Mouse (Mus musculus) ES-E14 (cell line): ENCODE measurements around the gene Vegfd. TPM values are rescaled to one million over a fixed set of nuclear protein-coding genes. Genes with fewer than 3 reads are reported as not detected.

ENCODE experiments used
- DNase-seq: peaks from one replicate; pipeline ENCODE4 v3.0.0-alpha.2; 2013; ENCODE audit warnings: low read depth, low spot score
- H3K27ac ChIP-seq: 2 replicates; pipeline ENCODE4 v1.5.1; 2012; ENCODE audit warnings: low read depth, mild to moderate bottlenecking, low read length, moderate library complexity, mixed read lengths; ENCODE audit not compliant: poor library complexity, insufficient read depth, severe bottlenecking
- H3K36me3 ChIP-seq: 2 replicates; pipeline ENCODE4 v1.6.1; 2012; ENCODE audit warnings: mild to moderate bottlenecking, low read length, moderate library complexity, mixed read lengths; ENCODE audit not compliant: control insufficient read depth, poor library complexity, insufficient read depth, severe bottlenecking
- H3K4me1 ChIP-seq, 2 experiments: fragments of 150-350 bp in 1 of 2; sonication (generic) in 1 of 2; 2 replicates each; pipeline ENCODE4 v1.6.1; 2012; ENCODE audit warnings: low read length in 2 of 2, mild to moderate bottlenecking in 1 of 2, mixed read lengths in 1 of 2; ENCODE audit not compliant: control insufficient read depth in 2 of 2, insufficient read depth in 2 of 2, poor library complexity in 1 of 2
- H3K4me3 ChIP-seq, 2 experiments: fragments of 150-350 bp in 1 of 2; sonication (generic) in 1 of 2; 2 replicates each; pipeline ENCODE4 v1.5.1; 2012; ENCODE audit warnings: low read length in 2 of 2, low read depth in 1 of 2, mild to moderate bottlenecking in 1 of 2, mixed read lengths in 1 of 2; ENCODE audit not compliant: insufficient read depth in 1 of 2, poor library complexity in 1 of 2, severe bottlenecking in 1 of 2
- H3K9ac ChIP-seq: 2 replicates; pipeline ENCODE4 v1.6.1; 2012; ENCODE audit warnings: low read depth, mild to moderate bottlenecking, low read length, mixed read lengths; ENCODE audit not compliant: poor library complexity, insufficient read depth, severe bottlenecking
- H3K9me3 ChIP-seq: fragments of 150-350 bp; sonication (generic); 2 replicates; pipeline ENCODE4 v1.6.1; 2012; ENCODE audit warnings: low read depth, mild to moderate bottlenecking, low read length; ENCODE audit not compliant: control insufficient read depth, insufficient read depth
- CHD2 ChIP-seq: IDR thresholded peaks from 2 replicates; pipeline ENCODE4 v1.6.1; 2014; ENCODE audit warnings: mild to moderate bottlenecking, low read depth, low read length, inconsistent platforms
- HCFC1 ChIP-seq: IDR thresholded peaks from 2 replicates; pipeline ENCODE4 v1.6.1; 2012; ENCODE audit warnings: low read length, inconsistent platforms, borderline replicate concordance; ENCODE audit not compliant: insufficient read depth
- MAFK ChIP-seq: IDR thresholded peaks from 2 replicates; pipeline ENCODE4 v1.6.1; 2014; ENCODE audit warnings: mild to moderate bottlenecking, low read depth, low read length, inconsistent platforms; ENCODE audit not compliant: insufficient read depth
- ZC3H11A ChIP-seq: IDR thresholded peaks from 2 replicates; pipeline ENCODE4 v1.6.1; 2012; ENCODE audit warnings: low read depth, mild to moderate bottlenecking, inconsistent platforms, low read length, borderline replicate concordance
- ZNF384 ChIP-seq: IDR thresholded peaks from 2 replicates; pipeline ENCODE4 v1.6.1; 2012; ENCODE audit warnings: low read depth, low read length, inconsistent platforms
- in situ Hi-C, 2 experiments: fragments of 600-800 bp; cut with MboI; formaldehyde crosslinking; loops; one replicate each; pipeline ENCODE4 v1.15.1; 2025; ENCODE audit warnings: low sequenced_read_pairs in 2 of 2, inconsistent platforms in 1 of 2; ENCODE audit not compliant: unreplicated experiment in 2 of 2
- total RNA-seq: library from RNA; depleted of rRNA; stranded (reverse); fragments of 300-350 nt; gene quantifications from 2 replicates; pipeline ENCODE4 v1.2.3, GENCODE M21; 2012; rRNA removed

The Vegfd gene
- total RNA-seq, result 0.63 and 0.76 TPM in 2 replicates

- in situ Hi-C loops, result no loop called here
Measured at GRCm38 (mm10) chrX:164373081-164373480, at the start of gene Vegfd. TSS of gene Vegfd (plus strand) at chrX:164373378.

GRCm38 (mm10) chrX:164323391-164323913 lies 49.7 kb upstream of the Vegfd start:
- H3K9me3 ChIP-seq, result no peaks in the 10 kb centered on the region
- no peaks in the 10 kb centered on the region for H3K36me3 ChIP-seq
- H3K9ac ChIP-seq, result no peak overlapping the region
- H3K4me1 ChIP-seq, result no peaks in the 10 kb centered on the region
- H3K27ac ChIP-seq, result no peak overlapping the region
- no peak for DNase-seq
- no peak for TF ChIP-seq MAFK
- TF ChIP-seq ZC3H11A, result no peak
- TF ChIP-seq ZNF384, result no peak
- no peak for TF ChIP-seq HCFC1
- TF ChIP-seq CHD2, result no peak
- no peak overlapping the region for H3K4me3 ChIP-seq
- in situ Hi-C loops, result no loop called here

More at GRCm38 (mm10) chrX:164373081-164373480, at the start of gene Vegfd:
- Histone ChIP-seq H3K9me3 (no peaks in the 10 kb centered on the region), H3K4me1 (no peaks in the 10 kb centered on the region), H3K9ac (no peak within 1 kb of the TSS), H3K36me3 (no peaks in the 10 kb centered on the region), H3K27ac (no peak within 1 kb of the TSS), H3K4me3 (no peak within 1 kb of the TSS)
- peak; percentile 62; the same call in 1 of the 2 replicates for TF ChIP-seq ZNF384
- TF ChIP-seq CHD2, result no peak
- no peak for DNase-seq

GRCm38 (mm10) chrX:164330351-164330750 lies 42.8 kb upstream of the Vegfd start:
- Histone ChIP-seq H3K9ac (no peak overlapping the region), H3K36me3 (no peaks in the 10 kb centered on the region), H3K9me3 (no peaks in the 10 kb centered on the region), H3K27ac (no peak overlapping the region), H3K4me3 (no peak overlapping the region), H3K4me1 (no peaks in the 10 kb centered on the region)
- DNase-seq, result no peak
- in situ Hi-C loops, result no loop called here
- no peak for TF ChIP-seq ZNF384
- TF ChIP-seq CHD2, result no peak
- TF ChIP-seq ZC3H11A, result no peak
- no peak for TF ChIP-seq HCFC1
- TF ChIP-seq MAFK, result no peak

DNA sequence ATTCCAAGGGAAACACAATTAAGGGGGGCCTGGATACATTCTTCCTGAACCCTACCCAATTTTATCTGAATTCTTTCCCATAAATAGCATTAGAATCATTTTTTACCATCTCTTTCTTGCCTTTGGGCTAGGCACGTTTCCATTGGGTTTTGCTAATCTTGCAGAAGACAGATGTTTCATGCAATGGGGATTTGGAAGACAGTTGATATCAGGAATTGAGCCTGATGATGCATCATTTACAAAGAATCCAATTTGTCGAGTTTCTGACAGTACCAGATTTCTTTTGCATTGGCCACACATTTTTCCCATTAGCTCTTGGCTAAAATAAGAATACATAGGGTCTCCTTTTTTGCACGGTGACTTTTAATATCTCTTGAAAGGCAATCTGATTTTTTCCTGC lies 42.4 kb upstream of the Vegfd start:
- H3K9ac ChIP-seq, result no peak overlapping the region
- no peaks in the 10 kb centered on the region for H3K36me3 ChIP-seq
- TF ChIP-seq ZNF384 (no peak), CHD2 (no peak), MAFK (no peak), HCFC1 (no peak), ZC3H11A (no peak)
- no peaks in the 10 kb centered on the region for H3K9me3 ChIP-seq
- H3K27ac ChIP-seq, result no peak overlapping the region
- in situ Hi-C loops, result no loop called here
- DNase-seq, result no peak
- H3K4me1 ChIP-seq, result no peaks in the 10 kb centered on the region
- no peak overlapping the region for H3K4me3 ChIP-seq

- Histone ChIP-seq H3K9ac (no peak overlapping the region), H3K36me3 (no peaks in the 10 kb centered on the region; the same call in 1 of the 2 replicates), H3K27ac (no peak overlapping the region), H3K4me3 (no peak overlapping the region), H3K4me1 (no peaks in the 10 kb centered on the region), H3K9me3 (no peaks in the 10 kb centered on the region)
- in situ Hi-C loops, result no loop called here
- DNase-seq, result no peak
- TF ChIP-seq ZC3H11A (no peak), CHD2 (no peak), HCFC1 (no peak), ZNF384 (no peak), MAFK (no peak)
Measured at GRCm38 (mm10) chrX:164338591-164338990, 34.6 kb upstream of the Vegfd start.
